Mouse (Mus musculus): ENCODE measurements around the gene Cpne7. TPM values are rescaled to one million over a fixed set of nuclear protein-coding genes. Genes with fewer than 3 reads are reported as not detected.

The Cpne7 gene
- polyA plus RNA-seq, 1 experiment: not detected

GRCm38 (mm10) chr8:123101735-123102685 is 15.2 kb upstream of the Cpne7 start, which contains the start of gene Rpl13:
Gene Rpl13 (plus strand): TSS chr8:123102350.
- TF ChIP-seq POLR2A (IDR thresholded peaks at IDR 0.05; ENCODE audit: borderline replicate concordance, low read depth, low read length): no peak
- no peak for TF ChIP-seq CTCF (IDR thresholded peaks at IDR 0.05; ENCODE audit: low read depth, low read length)
- Histone ChIP-seq H3K4me3 (ENCODE audit: insufficient read depth, low read length) (peak within 1 kb of the TSS; percentile 95), H3K27ac (ENCODE audit: insufficient read depth, low read depth, low read length) (peak within 1 kb of the TSS; percentile 76), H3K4me1 (ENCODE audit: control insufficient read depth, insufficient read depth, low read length) (peaks cover 10% of the 10 kb centered on the region)

DNA sequence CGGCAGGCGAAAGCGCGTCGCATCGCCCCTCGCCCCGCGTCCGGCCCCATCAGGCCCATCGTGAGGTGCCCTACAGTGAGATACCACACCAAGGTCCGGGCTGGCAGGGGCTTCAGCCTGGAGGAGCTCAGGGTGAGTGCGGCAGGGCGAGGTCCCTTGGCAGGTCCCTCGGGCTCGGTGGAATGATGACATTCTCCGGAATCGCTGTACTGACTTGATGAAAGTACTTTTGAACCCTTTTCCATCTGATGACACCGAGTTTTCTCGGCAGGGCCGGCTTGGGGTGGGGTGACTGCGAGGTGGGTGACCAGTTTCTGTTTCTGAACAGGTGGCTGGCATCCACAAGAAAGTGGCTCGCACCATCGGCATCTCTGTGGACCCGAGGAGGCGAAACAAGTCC is 14.3 kb upstream of the Cpne7 start:
- peaks cover 10% of the 10 kb centered on the region for H3K4me1 ChIP-seq (ENCODE audit: control insufficient read depth, insufficient read depth, low read length)
- peak overlapping the region; percentile 76 for H3K27ac ChIP-seq (ENCODE audit: insufficient read depth, low read depth, low read length)
- peak overlapping the region; percentile 95 for H3K4me3 ChIP-seq (ENCODE audit: insufficient read depth, low read length)

DNA sequence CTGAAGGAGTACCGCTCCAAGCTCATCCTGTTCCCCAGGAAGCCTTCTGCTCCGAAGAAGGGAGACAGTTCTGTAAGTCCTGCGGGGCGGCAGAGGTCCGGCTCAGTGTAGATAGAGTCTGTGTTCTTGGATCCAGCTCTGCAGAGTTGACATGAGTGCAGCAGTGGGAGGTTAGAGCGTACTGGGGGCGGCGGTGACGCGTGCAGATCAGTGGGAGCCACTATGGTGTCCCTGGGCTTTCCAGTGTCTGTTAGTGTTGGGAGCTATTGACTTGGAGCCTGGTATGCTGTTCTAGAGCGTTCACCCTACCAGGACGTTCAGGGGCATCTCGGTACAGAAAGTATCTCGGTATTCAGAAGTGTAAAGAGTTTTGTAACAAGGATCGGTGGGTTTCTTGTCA is 13.9 kb upstream of the Cpne7 start:
- TF ChIP-seq POLR2A (IDR thresholded peaks at IDR 0.05; ENCODE audit: borderline replicate concordance, low read depth, low read length): no peak
- no peak for TF ChIP-seq CTCF (IDR thresholded peaks at IDR 0.05; ENCODE audit: low read depth, low read length)
- Histone ChIP-seq H3K4me3 (ENCODE audit: insufficient read depth, low read length) (peak overlapping the region; percentile 95), H3K27ac (ENCODE audit: insufficient read depth, low read depth, low read length) (peak overlapping the region; percentile 76), H3K4me1 (ENCODE audit: control insufficient read depth, insufficient read depth, low read length) (peaks cover 10% of the 10 kb centered on the region)

- Histone ChIP-seq H3K4me1 (ENCODE audit: control insufficient read depth, insufficient read depth, low read length) (peaks cover 10% of the 10 kb centered on the region), H3K27ac (ENCODE audit: insufficient read depth, low read depth, low read length) (no peak overlapping the region), H3K4me3 (ENCODE audit: insufficient read depth, low read length) (peak overlapping the region; percentile 95)
- TF ChIP-seq POLR2A (IDR thresholded peaks at IDR 0.05; ENCODE audit: borderline replicate concordance, low read depth, low read length): no peak
- TF ChIP-seq CTCF (IDR thresholded peaks at IDR 0.05; ENCODE audit: low read depth, low read length): no peak
Observed at GRCm38 (mm10) chr8:123104046-123104767, 13.0 kb upstream of the Cpne7 start.

- TF ChIP-seq CTCF (IDR thresholded peaks at IDR 0.05; ENCODE audit: low read depth, low read length): peak; percentile 53
- TF ChIP-seq POLR2A (IDR thresholded peaks at IDR 0.05; ENCODE audit: borderline replicate concordance, low read depth, low read length): no peak
- Histone ChIP-seq H3K4me3 (ENCODE audit: insufficient read depth, low read length) (no peak overlapping the region), H3K4me1 (ENCODE audit: control insufficient read depth, insufficient read depth, low read length) (peaks cover 5% of the 10 kb centered on the region), H3K27ac (ENCODE audit: insufficient read depth, low read depth, low read length) (no peak overlapping the region)
Observed at GRCm38 (mm10) chr8:123105553-123106326, 11.4 kb upstream of the Cpne7 start.

DNA sequence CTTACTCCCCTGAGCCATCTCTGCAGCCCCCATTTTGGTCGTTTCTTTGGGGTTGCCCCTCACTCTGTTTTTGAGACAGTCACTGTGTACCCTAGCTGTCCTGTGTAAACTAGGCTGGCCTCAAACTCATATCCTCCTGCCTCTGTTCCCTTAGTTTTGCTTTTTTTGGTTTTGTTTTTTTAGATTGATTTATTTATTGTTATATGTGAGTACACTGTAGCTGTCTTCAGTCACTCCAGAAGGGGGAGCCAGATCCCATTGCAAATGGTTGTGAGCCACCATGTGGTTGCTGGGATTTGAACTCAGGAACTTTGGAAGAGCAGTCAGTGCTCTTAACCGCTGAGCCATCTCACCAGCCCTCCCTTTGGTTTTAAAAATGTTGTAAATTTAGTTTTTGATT is 10.6 kb upstream of the Cpne7 start:
- Histone ChIP-seq H3K27ac (ENCODE audit: insufficient read depth, low read depth, low read length) (no peak overlapping the region), H3K4me1 (ENCODE audit: control insufficient read depth, insufficient read depth, low read length) (peaks cover 8% of the 10 kb centered on the region; the same call in 1 of the 2 replicates), H3K4me3 (ENCODE audit: insufficient read depth, low read length) (no peak overlapping the region)
- TF ChIP-seq POLR2A (IDR thresholded peaks at IDR 0.05; ENCODE audit: borderline replicate concordance, low read depth, low read length) (no peak), CTCF (IDR thresholded peaks at IDR 0.05; ENCODE audit: low read depth, low read length) (no peak)

DNA sequence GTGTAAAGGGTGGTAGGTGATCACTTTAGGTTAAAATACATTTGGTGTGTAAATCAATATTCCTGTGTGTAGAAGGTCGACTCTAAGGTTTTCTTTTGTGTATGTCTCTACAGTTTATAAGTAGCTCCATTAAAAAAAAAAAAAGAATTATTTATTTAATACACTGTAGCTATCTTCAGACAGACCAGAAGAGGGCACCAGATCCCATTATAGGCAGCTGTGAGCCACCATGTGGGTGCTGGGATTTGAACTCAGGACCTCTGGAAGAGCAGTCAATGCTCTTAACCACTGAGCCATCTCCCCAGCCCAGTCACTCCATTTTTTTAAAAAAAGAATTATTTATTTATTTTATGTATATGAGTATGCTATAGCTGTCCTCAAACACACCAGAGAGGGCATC is 9.2 kb upstream of the Cpne7 start:
- Histone ChIP-seq H3K27ac (ENCODE audit: insufficient read depth, low read depth, low read length) (no peak overlapping the region), H3K4me3 (ENCODE audit: insufficient read depth, low read length) (no peak overlapping the region), H3K4me1 (ENCODE audit: control insufficient read depth, insufficient read depth, low read length) (peaks cover 6% of the 10 kb centered on the region; the same call in 1 of the 2 replicates)
- TF ChIP-seq CTCF (IDR thresholded peaks at IDR 0.05; ENCODE audit: low read depth, low read length) (no peak), POLR2A (IDR thresholded peaks at IDR 0.05; ENCODE audit: borderline replicate concordance, low read depth, low read length) (no peak)

DNA sequence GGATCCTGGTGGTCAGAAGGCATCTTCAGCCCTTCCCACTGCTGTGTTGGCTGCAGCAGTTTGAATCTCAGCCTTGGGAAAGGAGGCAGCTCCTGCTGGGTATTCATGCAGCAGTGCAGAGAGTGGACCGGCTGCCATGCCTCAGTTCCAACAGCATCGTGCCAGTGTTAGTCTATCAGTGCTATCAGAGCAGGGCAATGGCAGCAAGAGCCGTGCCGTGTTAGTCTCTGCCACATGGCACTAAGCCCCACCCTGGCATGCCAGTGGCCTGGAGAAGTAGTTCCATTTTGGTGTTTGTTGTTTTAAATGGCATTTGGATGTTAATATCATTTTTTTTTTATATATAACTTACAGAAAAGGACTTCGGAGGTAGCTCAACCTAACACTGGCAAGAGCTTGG is 8.2 kb upstream of the Cpne7 start:
- Histone ChIP-seq H3K4me1 (ENCODE audit: control insufficient read depth, insufficient read depth, low read length) (0 out of 2 replicates have a peak, but pooled peaks cover 4% of the 10 kb centered on the region), H3K4me3 (ENCODE audit: insufficient read depth, low read length) (no peak overlapping the region), H3K27ac (ENCODE audit: insufficient read depth, low read depth, low read length) (no peak overlapping the region)
- TF ChIP-seq CTCF (IDR thresholded peaks at IDR 0.05; ENCODE audit: low read depth, low read length): no peak
- TF ChIP-seq POLR2A (IDR thresholded peaks at IDR 0.05; ENCODE audit: borderline replicate concordance, low read depth, low read length): no peak

- H3K4me1 ChIP-seq (ENCODE audit: control insufficient read depth, insufficient read depth, low read length): 0 out of 2 replicates have a peak, but pooled peaks cover 4% of the 10 kb centered on the region
- peak; percentile 64 for TF ChIP-seq CTCF (IDR thresholded peaks at IDR 0.05; ENCODE audit: low read depth, low read length)
- TF ChIP-seq POLR2A (IDR thresholded peaks at IDR 0.05; ENCODE audit: borderline replicate concordance, low read depth, low read length): no peak
- no peak overlapping the region for H3K27ac ChIP-seq (ENCODE audit: insufficient read depth, low read depth, low read length)
- no peak overlapping the region for H3K4me3 ChIP-seq (ENCODE audit: insufficient read depth, low read length)
Observed at GRCm38 (mm10) chr8:123110649-123111048, 6.5 kb upstream of the Cpne7 start.
